Mouse (Mus musculus) kidney, postnatal 0 days (tissue): Measurements from ENCODE around the gene Tnrc6a. TPM values are rescaled to one million over a fixed set of nuclear protein-coding genes. Genes with fewer than 3 reads are reported as not detected.
"Not testable (repeated sequence)": the region's sequence is repeated elsewhere in the genome, so short reads cannot be mapped to it uniquely, and the experiment has no call there.

Source experiments
- ATAC-seq: fragments of 200-750 bp; cut with Nextera tagmentation; replicated peaks from 2 replicates; pipeline ENCODE4 v1.8.0; 2017; ENCODE audit warnings: low read depth, moderate number of reproducible peaks, moderate TSS enrichment, moderate library complexity; ENCODE audit not compliant: low FRiP score
- DNase-seq: peaks from one replicate; pipeline ENCODE4 v3.0.0-alpha.2; 2016; ENCODE audit warnings: low spot score
- H3K27ac ChIP-seq: fragments of 300-500 bp; sonication (generic); 2 replicates; pipeline ENCODE4 v1.5.1; 2014; ENCODE audit warnings: mild to moderate bottlenecking
- H3K27me3 ChIP-seq: fragments of 300-500 bp; sonication (generic); 2 replicates; pipeline ENCODE4 v1.6.1; 2014; ENCODE audit warnings: low read length, mixed read lengths; ENCODE audit not compliant: insufficient read depth
- H3K36me3 ChIP-seq: fragments of 300-500 bp; sonication (generic); 2 replicates; pipeline ENCODE4 v1.6.1; 2014; ENCODE audit warnings: low read length, mixed read lengths; ENCODE audit not compliant: insufficient read depth
- H3K4me1 ChIP-seq: fragments of 300-500 bp; sonication (generic); replicated peaks from 2 replicates; pipeline ENCODE4 v1.6.1; 2014; ENCODE audit warnings: antibody characterized with exemption, low read length, mixed read lengths; ENCODE audit not compliant: insufficient read depth
- H3K4me2 ChIP-seq: fragments of 300-500 bp; sonication (generic); 2 replicates; pipeline ENCODE4 v1.6.1; 2014; ENCODE audit warnings: mild to moderate bottlenecking, low read length, moderate library complexity, mixed read lengths
- H3K4me3 ChIP-seq: fragments of 300-500 bp; sonication (generic); replicated peaks from 2 replicates; pipeline ENCODE4 v1.5.1; 2014; ENCODE audit warnings: low read depth, low read length
- H3K9ac ChIP-seq: fragments of 300-500 bp; sonication (generic); 2 replicates; pipeline ENCODE4 v1.6.1; 2014; ENCODE audit warnings: low read depth, low read length
- H3K9me3 ChIP-seq: fragments of 300-500 bp; sonication (generic); replicated peaks from 2 replicates; pipeline ENCODE4 v1.6.1; 2016; ENCODE audit warnings: low read length, inconsistent platforms, mixed read lengths
- CTCF ChIP-seq: IDR thresholded peaks from 2 replicates; pipeline ENCODE4 v1.5.1; 2016; ENCODE audit warnings: antibody characterized with exemption, low read depth, mild to moderate bottlenecking, moderate library complexity
- WGBS: fragments of 180-500 bp; shearing (Covaris S2); extraction: QIAGEN DNeasy Blood & Tissue Kit; methylation state at CpG from one replicate; pipeline ENCODE4 v1.1.7; 2014; 5-methylcytosine and 5-hydroxymethylcytosine counted together
- polyA plus RNA-seq: library from polyadenylated mRNA; unstranded; fragments of >200 nt; fragmentation: Nextera tagmentation; extraction: Ambion mirVana; gene quantifications from 2 replicates; pipeline ENCODE4 v1.2.1, GENCODE M21; 2015

The Tnrc6a gene
- polyA plus RNA-seq, 1 experiment from 2014 or later, result 58.0 TPM

DNA sequence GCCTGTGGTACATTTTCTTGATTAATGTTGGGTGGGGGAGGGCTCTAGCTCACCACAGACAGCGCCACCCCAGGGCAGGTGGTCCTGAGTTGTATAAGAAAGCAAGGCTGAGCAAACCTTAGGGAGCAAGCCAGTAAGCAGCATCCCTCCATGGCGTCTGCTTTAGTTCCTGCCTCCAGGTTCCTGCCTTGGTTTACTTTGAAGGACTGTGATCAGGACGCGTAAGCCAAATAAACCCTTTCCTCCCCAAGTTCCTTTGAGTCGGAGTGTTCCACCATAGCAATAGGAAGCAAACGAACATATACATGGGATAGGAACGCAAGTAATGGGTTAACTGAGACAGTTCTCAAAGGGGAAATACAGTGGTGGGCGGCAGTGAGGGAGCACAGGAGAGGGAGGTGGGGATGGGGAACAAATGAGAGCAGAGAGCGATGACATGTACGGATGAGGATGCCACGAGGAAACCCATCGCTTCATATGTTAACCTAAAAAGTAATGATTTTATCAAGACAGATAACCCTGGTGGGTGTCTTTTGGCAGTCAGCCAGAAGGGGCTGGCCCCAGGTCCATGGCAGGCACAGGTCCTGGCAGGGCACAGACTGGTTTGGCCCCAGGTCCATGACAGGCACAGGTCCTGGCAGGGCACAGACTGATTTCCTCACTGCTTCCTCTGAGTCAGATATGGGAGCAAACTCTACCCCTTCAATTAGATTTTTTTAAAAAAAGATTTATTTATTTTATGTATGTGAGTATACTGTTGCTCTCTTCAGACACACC is 27.2 kb upstream of the Tnrc6a start:
- H3K9me3 ChIP-seq, result no peaks in the 10 kb centered on the region
- TF ChIP-seq CTCF, result 0 out of 2 replicates have a peak, but pooled peaks have one; percentile 19
- no peak overlapping the region for H3K9ac ChIP-seq
- DNase-seq (no peak), ATAC-seq (no peak)
- WGBS, result 81% methylated on average over 12 of the region's 12 CpGs
- no peaks in the 10 kb centered on the region for H3K36me3 ChIP-seq
- 0 out of 2 replicates have a peak overlapping the region, but pooled peaks have one; percentile 91 for H3K27ac ChIP-seq
- no peak overlapping the region for H3K4me3 ChIP-seq
- H3K4me1 ChIP-seq, result peaks cover 11% of the 10 kb centered on the region; the same call in 1 of the 2 replicates
- H3K27me3 ChIP-seq, result no peaks in the 10 kb centered on the region
- H3K4me2 ChIP-seq, result no peak overlapping the region

DNA sequence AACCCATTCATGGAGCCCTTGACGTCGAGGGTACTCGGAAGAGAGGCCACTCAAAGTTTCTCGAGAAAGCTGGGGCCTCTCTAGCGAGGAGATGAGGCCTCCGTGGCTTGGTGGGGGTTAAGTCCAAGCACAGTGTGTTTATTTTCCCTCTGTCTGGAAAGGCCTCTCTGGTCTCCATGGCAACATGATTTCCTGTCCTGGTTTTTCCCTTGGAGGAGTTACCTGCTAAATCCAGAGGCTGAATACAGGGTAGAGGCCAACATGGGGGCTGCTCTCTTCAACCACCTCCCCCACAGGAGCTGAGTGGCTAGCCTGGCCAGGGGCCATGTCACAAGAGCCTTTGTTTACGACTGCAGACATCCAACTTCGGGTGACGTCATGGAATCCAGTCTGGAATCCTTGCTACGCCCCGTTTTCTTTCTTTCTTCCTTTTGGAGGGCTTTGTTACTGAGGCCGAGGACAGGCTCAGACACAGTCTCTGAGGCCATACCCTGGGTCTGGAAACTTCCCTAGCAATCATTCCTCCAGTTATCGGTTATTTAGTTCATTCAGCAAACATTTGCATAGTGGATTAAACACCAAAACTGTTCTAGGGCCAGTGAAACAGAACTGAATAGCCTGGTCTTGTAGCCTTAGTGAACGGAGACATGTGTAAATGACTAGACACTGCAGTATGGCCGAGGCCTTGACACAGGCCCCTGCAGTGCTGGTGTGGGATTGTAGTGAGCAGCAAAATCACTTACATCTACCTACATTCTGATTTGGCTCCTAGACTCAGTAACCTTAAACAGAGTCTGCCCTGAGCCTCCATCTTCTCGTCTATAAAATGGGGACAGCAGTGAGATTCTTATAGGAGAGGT is 25.6 kb upstream of the Tnrc6a start:
- H3K9me3 ChIP-seq, result no peaks in the 10 kb centered on the region
- H3K27ac ChIP-seq, result peak overlapping the region; percentile 91
- WGBS, result 10% methylated on average over 16 of the region's 16 CpGs
- no peaks in the 10 kb centered on the region for H3K36me3 ChIP-seq
- peak; percentile 98 for DNase-seq
- TF ChIP-seq CTCF, result no peak
- ATAC-seq, result peak; percentile 97
- H3K9ac ChIP-seq, result no peak overlapping the region
- H3K4me3 ChIP-seq, result no peak overlapping the region
- peak overlapping the region; percentile 4; the same call in 1 of the 2 replicates for H3K4me2 ChIP-seq
- H3K27me3 ChIP-seq, result no peaks in the 10 kb centered on the region
- H3K4me1 ChIP-seq, result peaks cover 11% of the 10 kb centered on the region; the same call in 1 of the 2 replicates

DNA sequence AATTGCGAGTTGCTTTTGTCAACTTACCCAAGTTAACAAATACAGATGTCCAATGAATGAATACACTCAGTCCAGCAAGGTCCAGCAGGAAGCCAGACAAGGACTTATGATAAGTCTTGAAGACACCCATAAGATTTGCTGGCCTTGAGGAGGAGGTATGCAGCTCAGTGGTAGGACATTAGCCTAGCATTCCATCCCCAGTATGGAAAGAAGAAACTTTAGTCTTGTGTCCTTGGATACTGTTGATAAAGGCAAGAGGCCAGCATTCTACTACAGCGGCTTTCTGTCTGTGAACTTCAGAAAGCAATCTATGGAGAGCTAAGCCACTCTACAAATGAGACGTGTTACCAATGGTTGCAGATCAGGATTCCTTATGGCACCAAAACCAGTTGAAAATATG is 22.4 kb upstream of the Tnrc6a start:
- no peak overlapping the region for H3K27ac ChIP-seq
- ATAC-seq (no peak), DNase-seq (peak; percentile 55)
- H3K4me1 ChIP-seq, result peaks cover 11% of the 10 kb centered on the region; the same call in 1 of the 2 replicates
- H3K4me3 ChIP-seq, result no peak overlapping the region
- no peak overlapping the region for H3K9ac ChIP-seq
- H3K9me3 ChIP-seq, result no peaks in the 10 kb centered on the region
- H3K36me3 ChIP-seq, result no peaks in the 10 kb centered on the region
- WGBS, result 77% methylated on average over 3 of the region's 3 CpGs
- H3K4me2 ChIP-seq, result no peak overlapping the region
- H3K27me3 ChIP-seq, result no peaks in the 10 kb centered on the region
- TF ChIP-seq CTCF, result no peak

DNA sequence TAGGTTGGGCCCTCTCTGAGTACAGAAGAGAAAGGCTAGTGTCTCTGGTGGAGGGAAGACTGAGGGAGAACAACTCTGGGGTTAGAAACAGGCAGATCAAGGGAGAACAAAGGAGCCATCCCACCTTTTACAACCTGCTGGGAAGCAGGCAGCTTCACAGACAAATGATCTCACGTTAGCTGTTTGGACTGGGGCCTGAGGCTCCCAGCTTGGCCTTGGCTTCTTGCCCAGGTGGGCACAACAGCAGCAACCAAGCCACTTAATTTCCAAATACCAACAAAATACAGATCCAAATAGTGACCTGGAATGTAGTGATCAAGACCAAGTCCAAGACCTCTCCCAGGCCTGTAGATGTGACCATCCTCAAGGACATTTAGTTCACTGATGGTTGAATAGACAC is 18.3 kb upstream of the Tnrc6a start:
- not testable (repeated sequence) for H3K9me3 ChIP-seq, ATAC-seq, H3K36me3 ChIP-seq, DNase-seq, H3K4me3 ChIP-seq, H3K9ac ChIP-seq, H3K4me2 ChIP-seq, H3K27ac ChIP-seq, H3K27me3 ChIP-seq, H3K4me1 ChIP-seq
- WGBS, result 21% methylated on average over 1 of the region's 1 CpGs

DNA sequence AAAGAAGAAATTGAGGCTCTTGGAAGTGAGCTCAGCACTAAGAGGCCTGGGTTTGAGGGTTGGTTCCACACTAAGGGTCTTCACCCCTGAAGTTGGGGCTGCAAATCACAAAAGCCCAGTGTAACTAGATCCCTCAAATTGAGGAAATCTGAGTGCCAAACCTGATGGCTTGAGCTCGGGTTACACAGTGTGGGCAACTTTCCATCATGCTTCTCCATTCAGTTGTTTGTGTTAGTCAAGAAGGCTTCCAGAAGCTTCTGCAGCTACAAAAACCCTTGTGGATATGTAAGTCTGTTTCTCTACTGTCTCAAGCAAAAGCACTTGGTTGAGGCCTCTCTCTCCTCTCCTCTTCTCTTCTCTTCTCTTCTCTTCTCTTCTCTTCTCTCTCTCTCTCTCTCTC is 17.8 kb upstream of the Tnrc6a start:
- H3K4me3 ChIP-seq, result no peak overlapping the region
- no peak overlapping the region for H3K9ac ChIP-seq
- H3K36me3 ChIP-seq, result no peaks in the 10 kb centered on the region
- H3K4me2 ChIP-seq, result no peak overlapping the region
- DNase-seq, result no peak
- ATAC-seq, result no peak
- H3K27ac ChIP-seq, result no peak overlapping the region
- 40% methylated on average over 1 of the region's 1 CpGs for WGBS
- H3K4me1 ChIP-seq, result 0 out of 2 replicates have a peak, but pooled peaks cover 6% of the 10 kb centered on the region
- no peaks in the 10 kb centered on the region for H3K27me3 ChIP-seq
- no peak for TF ChIP-seq CTCF
- no peaks in the 10 kb centered on the region for H3K9me3 ChIP-seq

DNA sequence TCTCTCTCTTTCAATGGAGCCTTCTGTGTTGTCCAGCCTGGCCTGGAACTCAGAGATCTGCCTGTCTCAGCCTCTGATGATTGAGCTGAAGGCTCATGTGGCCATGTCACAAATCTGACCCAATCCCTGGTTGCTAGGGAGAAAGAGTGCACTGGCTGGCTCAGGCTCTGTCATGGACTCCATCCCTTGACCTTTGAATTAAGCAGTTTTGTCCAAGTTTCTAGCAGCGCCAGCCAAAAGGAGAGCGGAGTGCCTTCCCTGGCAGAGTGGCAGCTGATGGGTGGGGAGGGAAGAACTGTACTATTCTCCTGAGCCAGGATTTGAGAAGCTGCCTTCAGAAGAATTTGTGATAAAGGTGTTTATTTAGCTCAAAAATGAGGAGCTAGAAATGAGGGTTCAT is 17.4 kb upstream of the Tnrc6a start:
- 0 out of 2 replicates have a peak, but pooled peaks cover 6% of the 10 kb centered on the region for H3K4me1 ChIP-seq
- H3K36me3 ChIP-seq, result no peaks in the 10 kb centered on the region
- no peak for TF ChIP-seq CTCF
- no peak overlapping the region for H3K27ac ChIP-seq
- H3K27me3 ChIP-seq, result no peaks in the 10 kb centered on the region
- no peak overlapping the region for H3K9ac ChIP-seq
- WGBS, result 92% methylated on average over 2 of the region's 2 CpGs
- H3K9me3 ChIP-seq, result no peaks in the 10 kb centered on the region
- H3K4me2 ChIP-seq, result no peak overlapping the region
- DNase-seq (no peak), ATAC-seq (no peak)
- H3K4me3 ChIP-seq, result no peak overlapping the region
